Mouse (Mus musculus) testis, adult 2 months (tissue): ENCODE results near the gene Scn5a.

Source experiments
- CTCF ChIP-seq: fragments of 200-500 bp; IDR thresholded peaks from 2 replicates; pipeline ENCODE4 v1.5.1; 2012; ENCODE audit warnings: low read depth, mild to moderate bottlenecking, inconsistent platforms, low read length, moderate library complexity; ENCODE audit not compliant: control insufficient read depth, insufficient read depth, insufficient replicate concordance
- POLR2A ChIP-seq: fragments of 200-500 bp; IDR thresholded peaks from 2 replicates; pipeline ENCODE4 v1.6.1; 2012; ENCODE audit warnings: low read depth, mild to moderate bottlenecking, inconsistent platforms, low read length, moderate library complexity; ENCODE audit not compliant: control insufficient read depth

GRCm38 (mm10) chr9:119614798-119615197 is 36.0 kb upstream of the Scn5a start:
- TF ChIP-seq POLR2A (no peak), CTCF (no peak)
